Mouse (Mus musculus) heart, adult 2 months (tissue): Measurements from ENCODE around the gene Snx33. TPM values are rescaled to one million over a fixed set of nuclear protein-coding genes. Genes with fewer than 3 reads are reported as not detected.

ENCODE experiments used
- DNase-seq, 2 experiments: peaks; one replicate each; pipeline ENCODE4 v3.0.0; 2021
- H3K27ac ChIP-seq: fragments of 200-600 bp; 2 replicates; pipeline ENCODE4 v1.8.1; 2022
- H3K27me3 ChIP-seq: fragments of 200-500 bp; 2 replicates; pipeline ENCODE4 v1.6.1; 2012; ENCODE audit warnings: mild to moderate bottlenecking, low read length, inconsistent platforms, mixed read lengths; ENCODE audit not compliant: control insufficient read depth, insufficient read depth
- H3K36me3 ChIP-seq: fragments of 200-500 bp; 2 replicates; pipeline ENCODE4 v1.6.1; 2012; ENCODE audit warnings: low read length, inconsistent platforms; ENCODE audit not compliant: control insufficient read depth, insufficient read depth
- H3K4me1 ChIP-seq: fragments of 200-500 bp; 2 replicates; pipeline ENCODE4 v1.6.1; 2011; ENCODE audit warnings: low read length; ENCODE audit not compliant: control insufficient read depth, insufficient read depth
- H3K4me3 ChIP-seq: fragments of 200-600 bp; 2 replicates; pipeline ENCODE4 v1.8.1; 2022
- H3K79me2 ChIP-seq: fragments of 200-500 bp; replicated peaks from 2 replicates; pipeline ENCODE4 v1.6.1; 2012; ENCODE audit warnings: mild to moderate bottlenecking, inconsistent platforms, low read length, moderate library complexity, mixed read lengths; ENCODE audit not compliant: control insufficient read depth, insufficient read depth
- H3K9ac ChIP-seq: fragments of 200-500 bp; 2 replicates; pipeline ENCODE4 v1.6.1; 2012; ENCODE audit warnings: low read depth, mild to moderate bottlenecking, control low read depth, inconsistent platforms, low read length, mixed read lengths
- CTCF ChIP-seq: fragments of 200-600 bp; IDR thresholded peaks from 2 replicates; pipeline ENCODE4 v1.8.1; 2022; ENCODE audit warnings: antibody characterized with exemption, mild to moderate bottlenecking, moderate library complexity
- EP300 ChIP-seq: fragments of 200-500 bp; IDR thresholded peaks from 2 replicates; pipeline ENCODE4 v1.6.1; 2011; ENCODE audit warnings: low read depth, low read length, control low read depth; ENCODE audit not compliant: insufficient read depth
- POLR2A ChIP-seq: fragments of 200-500 bp; IDR thresholded peaks from 2 replicates; pipeline ENCODE4 v1.6.1; 2011; ENCODE audit warnings: mild to moderate bottlenecking, low read depth, low read length, control low read depth; ENCODE audit not compliant: insufficient read depth
- WGBS: fragments of 180-500 bp; shearing (Covaris S2); methylation state at CpG from one replicate; pipeline ENCODE4 v1.1.7; 2018; 5-methylcytosine and 5-hydroxymethylcytosine counted together
- intact Hi-C: fragments of 180-260 bp; cut with DNase I; formaldehyde crosslinking; loops from one replicate; pipeline ENCODE4 v1.15.1; 2025
- polyA plus RNA-seq: library from polyadenylated mRNA; depleted of rRNA; stranded (reverse); fragments of >200 nt; gene quantifications from 2 replicates; pipeline ENCODE4 v1.2.3, GENCODE M21; 2012
- total RNA-seq, 2 experiments: library from RNA; stranded (reverse); gene quantifications; 2 replicates each; pipeline ENCODE4 v1.2.3; 2021

The Snx33 gene
- total and polyA plus RNA-seq, 3 experiments = 6.7 to 10.0 (median 7.8) TPM

DNA sequence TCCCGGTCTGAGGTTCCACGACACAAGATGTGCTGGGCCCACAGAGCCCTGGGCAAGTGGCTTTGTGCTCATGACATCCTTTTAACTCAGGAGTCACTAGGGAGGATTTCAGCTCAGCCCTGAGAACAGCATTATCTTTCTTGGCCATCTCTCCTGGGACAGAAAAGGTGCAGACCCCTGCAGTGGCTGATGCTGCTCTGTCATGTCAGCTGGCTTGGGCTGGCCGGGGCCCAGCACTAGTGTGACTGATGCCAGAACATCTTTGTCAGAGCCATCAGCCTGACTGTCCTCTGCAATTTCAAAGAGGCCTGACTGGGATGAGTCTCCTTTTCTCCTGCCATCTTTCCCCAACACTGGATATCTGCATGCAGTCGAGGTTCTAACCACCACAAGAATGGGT, 45.9 kb downstream of the Snx33 start:
- Histone ChIP-seq H3K4me1 (peaks cover 10% of the 10 kb centered on the region), H3K27me3 (no peaks in the 10 kb centered on the region; the same call in 1 of the 2 replicates), H3K4me3 (no peak overlapping the region), H3K79me2 (no peaks in the 10 kb centered on the region), H3K36me3 (no peaks in the 10 kb centered on the region), H3K9ac (no peak overlapping the region), H3K27ac (peak overlapping the region; percentile 55)
- TF ChIP-seq POLR2A (no peak), EP300 (no peak), CTCF (no peak)
- intact Hi-C loops = no loop called here
- no peak for DNase-seq
- 37% methylated on average over 4 of the region's 4 CpGs for WGBS

DNA sequence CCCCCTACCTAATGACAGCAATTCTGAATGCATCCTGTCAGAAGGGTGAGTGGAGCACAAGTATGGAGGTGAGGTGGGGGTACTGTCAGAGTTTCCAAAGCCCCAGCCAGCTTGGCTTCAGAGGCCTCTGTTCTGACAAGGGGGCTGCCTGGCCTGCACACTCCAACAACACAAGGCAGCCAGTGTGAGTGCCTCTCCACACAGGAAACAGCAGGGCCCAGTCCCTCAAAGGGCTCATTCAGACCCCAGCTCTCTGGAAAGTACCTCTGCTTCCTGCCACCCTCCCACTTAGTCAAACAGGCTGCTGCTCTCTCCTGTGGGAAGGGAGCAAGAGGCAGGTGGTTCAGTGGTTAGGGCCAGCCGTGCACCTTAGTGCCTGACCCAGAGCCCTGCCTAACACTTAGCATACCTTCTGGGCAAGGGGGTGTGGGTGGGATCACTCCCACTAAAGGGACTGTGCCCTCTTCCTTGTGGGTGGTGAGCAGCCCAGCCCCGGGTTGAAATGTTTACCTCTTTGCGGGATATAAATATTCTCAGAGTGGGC, 46.6 kb downstream of the Snx33 start:
- DNase-seq = no peak
- H3K27ac ChIP-seq = peak overlapping the region; percentile 55; the same call in 1 of the 2 replicates
- H3K4me3 ChIP-seq = no peak overlapping the region
- TF ChIP-seq POLR2A (no peak), CTCF (no peak)
- H3K27me3 ChIP-seq = no peaks in the 10 kb centered on the region; the same call in 1 of the 2 replicates
- 59% methylated on average over 3 of the region's 3 CpGs for WGBS
- H3K79me2 ChIP-seq = no peaks in the 10 kb centered on the region
- peaks cover 10% of the 10 kb centered on the region for H3K4me1 ChIP-seq
- no peak overlapping the region for H3K9ac ChIP-seq
- H3K36me3 ChIP-seq = no peaks in the 10 kb centered on the region
- intact Hi-C loops = no loop called here

DNA sequence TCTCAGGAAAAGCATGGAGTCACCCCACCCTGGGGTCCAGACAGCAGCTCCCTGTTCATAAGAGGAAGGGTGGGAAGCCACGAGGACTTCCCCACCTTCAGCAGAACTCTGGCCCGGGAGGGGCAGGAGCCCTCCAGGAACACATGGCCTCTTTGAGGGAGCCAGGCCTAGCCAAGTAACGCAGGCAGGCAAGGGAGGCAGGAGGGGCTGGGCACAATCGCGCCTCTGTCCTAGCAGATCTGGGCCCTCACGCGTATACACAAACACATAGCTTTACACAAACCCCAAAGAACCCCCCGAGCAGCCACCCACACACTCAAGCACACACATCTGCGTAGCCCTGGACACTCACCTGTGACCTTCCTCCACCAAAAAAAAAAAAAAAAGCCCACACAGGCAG, 47.4 kb downstream of the Snx33 start:
- intact Hi-C loops = no loop called here
- no peak for DNase-seq
- Histone ChIP-seq H3K79me2 (no peaks in the 10 kb centered on the region), H3K36me3 (no peaks in the 10 kb centered on the region), H3K27me3 (no peaks in the 10 kb centered on the region), H3K4me3 (no peak overlapping the region), H3K9ac (no peak overlapping the region), H3K27ac (peak overlapping the region; percentile 20), H3K4me1 (peaks cover 10% of the 10 kb centered on the region)
- 67% methylated on average over 9 of the region's 9 CpGs for WGBS
- TF ChIP-seq CTCF = no peak
- no peak for TF ChIP-seq POLR2A
- no peak for TF ChIP-seq EP300

DNA sequence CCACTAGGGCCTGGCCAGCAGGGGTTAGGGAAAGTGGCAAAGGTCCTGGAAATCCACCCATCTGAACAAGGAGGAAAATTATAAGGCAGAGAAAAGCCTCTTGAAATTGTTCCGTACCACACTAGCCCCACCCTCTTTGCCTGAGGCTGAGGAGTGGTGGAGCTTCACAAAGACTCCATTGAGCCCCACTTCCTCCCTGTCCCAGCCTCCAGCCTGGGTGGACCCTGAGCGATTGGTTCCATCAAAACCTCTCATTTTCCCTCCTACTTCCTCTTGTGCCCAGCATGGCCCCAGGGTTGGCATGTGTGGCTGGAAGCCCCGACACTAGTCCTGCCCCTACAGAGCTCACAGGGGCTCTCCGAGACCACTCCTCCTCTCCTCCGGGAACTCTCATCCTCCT, 50.9 kb downstream of the Snx33 start:
- Histone ChIP-seq H3K79me2 (no peaks in the 10 kb centered on the region), H3K27me3 (no peaks in the 10 kb centered on the region), H3K9ac (no peak overlapping the region), H3K27ac (no peak overlapping the region), H3K4me1 (peaks cover 7% of the 10 kb centered on the region), H3K36me3 (no peaks in the 10 kb centered on the region), H3K4me3 (no peak overlapping the region)
- intact Hi-C loops = no loop called here
- no peak for TF ChIP-seq POLR2A
- no peak for TF ChIP-seq EP300
- no peak for TF ChIP-seq CTCF
- DNase-seq = no peak
- WGBS = 83% methylated on average over 5 of the region's 5 CpGs

DNA sequence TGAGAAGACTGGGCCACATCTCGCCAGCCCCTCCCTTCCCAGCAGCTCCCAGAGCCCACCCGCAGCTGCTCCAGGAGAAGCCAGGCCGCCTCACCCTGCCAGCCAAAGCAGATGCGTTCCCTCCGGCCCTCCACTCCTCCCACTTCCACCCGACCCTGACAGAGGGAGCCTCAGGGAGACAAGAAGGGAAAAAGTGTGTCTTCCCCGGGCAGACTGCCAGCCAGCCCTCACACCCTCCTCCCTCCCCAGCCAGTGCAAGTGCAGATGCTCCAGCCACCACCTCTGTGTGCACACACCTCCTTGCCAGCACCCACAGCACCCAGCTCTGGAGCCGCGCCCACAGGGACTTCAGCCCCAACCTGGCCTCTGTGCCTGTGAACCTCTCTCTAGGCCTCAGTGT, 51.4 kb downstream of the Snx33 start:
- H3K4me3 ChIP-seq = no peak overlapping the region
- intact Hi-C loops = no loop called here
- peaks cover 7% of the 10 kb centered on the region for H3K4me1 ChIP-seq
- H3K36me3 ChIP-seq = no peaks in the 10 kb centered on the region
- no peak overlapping the region; the same call in 1 of the 2 replicates for H3K27ac ChIP-seq
- no peaks in the 10 kb centered on the region for H3K27me3 ChIP-seq
- WGBS = 45% methylated on average over 9 of the region's 9 CpGs
- no peaks in the 10 kb centered on the region for H3K79me2 ChIP-seq
- no peak for DNase-seq
- H3K9ac ChIP-seq = no peak overlapping the region
- TF ChIP-seq POLR2A (no peak), EP300 (no peak), CTCF (no peak)

GRCm38 (mm10) chr9:56873097-56873496, 55.1 kb downstream of the Snx33 start:
- 71% methylated on average over 1 of the region's 1 CpGs for WGBS

More at GRCm38 (mm10) chr9:56873097-56873496, 55.1 kb downstream of the Snx33 start:
- Histone ChIP-seq H3K79me2 (no peaks in the 10 kb centered on the region), H3K27ac (peak overlapping the region; percentile 70), H3K4me3 (no peak overlapping the region), H3K36me3 (no peaks in the 10 kb centered on the region), H3K27me3 (no peaks in the 10 kb centered on the region), H3K9ac (no peak overlapping the region), H3K4me1 (peaks cover 11% of the 10 kb centered on the region)
- no peak for TF ChIP-seq EP300
- TF ChIP-seq CTCF = no peak
- no peak for TF ChIP-seq POLR2A
- intact Hi-C loops = no loop called here
- no peak for DNase-seq
